Mouse (Mus musculus) neural tube, embryonic 14.5 days (tissue): ENCODE data around the gene Btbd10. TPM values are rescaled to one million over a fixed set of nuclear protein-coding genes. Genes with fewer than 3 reads are reported as not detected.

Source experiments
- ATAC-seq: fragments of 200-750 bp; cut with Nextera tagmentation; 2 replicates; pipeline ENCODE4 v1.8.0; 2017; ENCODE audit warnings: low read depth, mild to moderate bottlenecking, moderate TSS enrichment, moderate library complexity
- H3K27ac ChIP-seq: fragments of 300-500 bp; sonication (generic); 2 replicates; pipeline ENCODE4 v1.5.1; 2014; ENCODE audit warnings: low read depth, mild to moderate bottlenecking, control low read depth, low read length, moderate library complexity, mixed read lengths
- H3K27me3 ChIP-seq: fragments of 300-500 bp; sonication (generic); 2 replicates; pipeline ENCODE4 v1.6.1; 2014; ENCODE audit warnings: low read length; ENCODE audit not compliant: control insufficient read depth, insufficient read depth
- H3K36me3 ChIP-seq: fragments of 300-500 bp; sonication (generic); 2 replicates; pipeline ENCODE4 v1.6.1; 2014; ENCODE audit warnings: low read length, mixed read lengths; ENCODE audit not compliant: control insufficient read depth, insufficient read depth
- H3K4me1 ChIP-seq: fragments of 300-500 bp; sonication (generic); 2 replicates; pipeline ENCODE4 v1.6.1; 2014; ENCODE audit warnings: low read length; ENCODE audit not compliant: control insufficient read depth, insufficient read depth
- H3K4me2 ChIP-seq: fragments of 300-500 bp; sonication (generic); 2 replicates; pipeline ENCODE4 v1.6.1; 2014; ENCODE audit warnings: mild to moderate bottlenecking, low read depth, low read length, control low read depth
- H3K4me3 ChIP-seq: fragments of 300-500 bp; sonication (generic); 2 replicates; pipeline ENCODE4 v1.5.1; 2014; ENCODE audit warnings: low read depth, low read length, control low read depth, mixed read lengths
- H3K9ac ChIP-seq: fragments of 300-500 bp; sonication (generic); replicated peaks from 2 replicates; pipeline ENCODE4 v1.6.1; 2014; ENCODE audit warnings: low read depth, mild to moderate bottlenecking, control low read depth, low read length, mixed read lengths
- H3K9me3 ChIP-seq: fragments of 300-500 bp; sonication (generic); 2 replicates; pipeline ENCODE4 v1.6.1; 2016; ENCODE audit warnings: low read length; ENCODE audit not compliant: control insufficient read depth
- WGBS: fragments of 180-500 bp; shearing (Covaris S2); extraction: QIAGEN DNeasy Blood & Tissue Kit; methylation state at CpG from one replicate; pipeline ENCODE4 v1.1.7; 2014; 5-methylcytosine and 5-hydroxymethylcytosine counted together
- polyA plus RNA-seq: library from polyadenylated mRNA; unstranded; fragments of >200 nt; fragmentation: Nextera tagmentation; extraction: Ambion mirVana; gene quantifications from 2 replicates; pipeline ENCODE4 v1.2.1, GENCODE M21; 2014

Gene Btbd10
- polyA plus RNA-seq, result 81.0 and 88.3 TPM in 2 replicates

DNA sequence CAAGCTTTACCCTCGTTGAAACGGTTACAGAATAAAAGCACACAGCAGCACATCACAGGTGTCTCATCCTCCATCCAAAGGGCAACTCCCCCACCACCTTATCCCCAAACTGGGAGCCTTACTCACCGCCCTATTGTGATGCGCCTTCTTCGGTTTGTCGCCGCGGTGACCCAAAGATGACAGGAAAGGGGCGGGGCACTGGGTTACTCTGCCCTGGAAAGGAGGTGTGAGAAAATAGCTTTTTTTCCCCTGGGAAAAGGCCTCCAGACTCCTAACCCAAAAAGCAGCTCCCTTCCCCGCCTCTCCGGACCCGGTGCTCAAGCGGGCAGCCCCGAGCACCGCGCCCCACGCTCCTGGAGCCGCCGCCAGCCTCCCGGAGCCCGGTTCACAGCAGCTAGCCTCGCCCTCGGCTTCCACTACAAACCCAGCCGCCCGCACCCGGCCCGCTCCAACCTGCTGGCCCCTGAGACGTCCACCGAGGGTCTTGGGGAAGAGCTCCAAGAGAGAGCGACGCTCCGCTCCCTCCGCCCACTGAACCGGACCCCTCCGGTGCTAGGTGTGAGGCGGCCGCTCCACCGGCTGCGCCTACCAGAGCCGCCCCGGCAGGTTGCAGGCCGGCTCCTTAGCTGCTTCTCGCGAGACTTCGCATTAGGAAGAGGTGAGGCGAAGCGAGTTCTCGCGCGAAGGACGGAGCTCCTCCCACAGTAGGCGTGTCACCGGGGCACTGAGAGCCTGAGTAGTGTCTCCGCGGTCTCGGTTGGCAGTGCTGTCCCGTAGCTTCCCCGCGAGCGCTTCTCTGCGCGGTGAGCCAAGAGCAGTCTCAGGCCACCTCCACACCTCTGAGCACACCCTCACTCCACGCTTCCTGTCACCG lies at the start of gene Btbd10:
TSS of gene Btbd10 (minus strand) at position 647 of the 874 bp plus-strand sequence.
- peak; percentile 99 for ATAC-seq
- Histone ChIP-seq H3K9ac (peak within 1 kb of the TSS; percentile 94), H3K27ac (peak within 1 kb of the TSS; percentile 87), H3K4me3 (peak within 1 kb of the TSS; percentile 89), H3K4me1 (peaks cover 12% of the 10 kb centered on the region), H3K4me2 (peak within 1 kb of the TSS; percentile 78), H3K9me3 (no peaks in the 10 kb centered on the region), H3K27me3 (no peaks in the 10 kb centered on the region), H3K36me3 (no peaks in the 10 kb centered on the region)
- WGBS, result under 1% methylated on average over 55 of the region's 64 CpGs

DNA sequence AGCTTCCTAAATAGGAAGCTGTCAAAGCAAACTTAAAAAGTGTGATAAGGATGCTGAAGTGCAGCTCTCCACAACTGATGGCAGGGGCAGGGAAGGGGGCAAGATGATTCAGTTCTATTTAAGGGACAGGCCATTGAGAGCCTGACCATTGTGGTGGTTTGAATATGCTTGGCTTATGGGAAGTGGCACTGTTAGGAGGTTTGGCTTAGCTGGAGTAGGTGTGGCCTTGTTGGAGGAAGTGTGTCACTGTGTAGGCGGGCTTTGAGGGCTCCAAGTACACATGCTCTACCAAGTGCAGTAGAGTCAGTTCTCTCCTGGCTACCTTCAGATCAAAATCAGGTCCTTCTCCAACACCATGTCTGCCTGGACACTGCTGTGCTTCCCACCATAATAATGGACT lies 47.3 kb upstream of the Btbd10 start:
- no peak overlapping the region for H3K4me3 ChIP-seq
- ATAC-seq, result no peak
- H3K36me3 ChIP-seq, result no peaks in the 10 kb centered on the region
- no peak overlapping the region for H3K4me2 ChIP-seq
- no peaks in the 10 kb centered on the region for H3K4me1 ChIP-seq
- H3K27me3 ChIP-seq, result no peaks in the 10 kb centered on the region
- H3K9ac ChIP-seq, result no peak overlapping the region
- 82% methylated on average over 1 of the region's 1 CpGs for WGBS
- no peak overlapping the region for H3K27ac ChIP-seq
- no peaks in the 10 kb centered on the region for H3K9me3 ChIP-seq

GRCm38 (mm10) chr7:113415256-113415655 lies 46.1 kb upstream of the Btbd10 start:
- no peak overlapping the region for H3K27ac ChIP-seq
- no peak overlapping the region for H3K4me2 ChIP-seq
- no peaks in the 10 kb centered on the region for H3K27me3 ChIP-seq
- H3K36me3 ChIP-seq, result no peaks in the 10 kb centered on the region
- no peak overlapping the region for H3K4me3 ChIP-seq
- ATAC-seq, result no peak
- H3K9ac ChIP-seq, result no peak overlapping the region
- H3K9me3 ChIP-seq, result no peaks in the 10 kb centered on the region
- 90% methylated on average over 3 of the region's 3 CpGs for WGBS
- no peaks in the 10 kb centered on the region for H3K4me1 ChIP-seq

DNA sequence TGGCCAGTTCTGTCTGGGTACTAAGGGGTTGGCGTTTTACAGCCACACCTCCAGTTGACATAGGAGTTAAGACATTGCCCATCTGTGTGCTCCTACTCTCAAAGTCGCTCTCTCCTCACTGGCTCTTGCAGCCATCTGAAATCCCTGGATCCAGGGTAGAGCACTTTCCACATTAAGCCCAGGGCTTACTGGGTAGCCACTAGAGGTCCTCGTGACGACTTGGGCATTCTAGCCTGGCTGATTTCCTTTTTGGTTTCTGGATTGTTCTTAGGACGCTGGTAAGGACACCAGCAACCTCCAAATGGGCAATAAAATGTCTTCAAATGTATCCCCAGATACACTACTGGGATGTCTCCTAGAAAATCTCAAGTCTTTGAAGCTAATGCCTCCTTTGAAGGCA lies 39.5 kb upstream of the Btbd10 start:
- no peak for ATAC-seq
- Histone ChIP-seq H3K4me3 (no peak overlapping the region), H3K4me1 (no peaks in the 10 kb centered on the region), H3K9ac (no peak overlapping the region), H3K27me3 (no peaks in the 10 kb centered on the region), H3K4me2 (no peak overlapping the region), H3K9me3 (no peaks in the 10 kb centered on the region), H3K36me3 (no peaks in the 10 kb centered on the region), H3K27ac (no peak overlapping the region)
- WGBS, result 58% methylated on average over 5 of the region's 5 CpGs

DNA sequence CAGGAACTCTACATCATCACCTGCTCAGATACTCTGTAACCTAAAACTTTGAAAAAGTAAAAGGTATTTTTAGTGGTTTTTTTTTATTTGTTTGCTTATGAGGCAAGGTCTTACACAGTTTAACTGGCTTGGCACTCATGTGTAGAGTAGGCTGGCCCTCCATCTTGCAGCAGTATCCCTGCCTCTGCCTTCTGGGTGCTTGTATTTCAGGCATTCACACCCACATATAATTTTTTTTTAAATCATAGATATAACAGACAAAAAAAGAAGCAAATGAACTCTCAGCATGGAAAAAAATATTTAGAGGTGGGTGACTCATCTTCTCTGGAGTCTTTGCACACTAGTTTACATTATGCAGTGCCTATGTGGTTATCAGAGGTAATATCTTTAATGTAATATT lies 28.9 kb upstream of the Btbd10 start:
- no peak overlapping the region for H3K4me2 ChIP-seq
- H3K9me3 ChIP-seq, result no peaks in the 10 kb centered on the region
- H3K27ac ChIP-seq, result no peak overlapping the region
- ATAC-seq, result no peak
- H3K36me3 ChIP-seq, result no peaks in the 10 kb centered on the region
- H3K4me1 ChIP-seq, result no peaks in the 10 kb centered on the region
- H3K4me3 ChIP-seq, result no peak overlapping the region
- no peaks in the 10 kb centered on the region for H3K27me3 ChIP-seq
- H3K9ac ChIP-seq, result no peak overlapping the region

DNA sequence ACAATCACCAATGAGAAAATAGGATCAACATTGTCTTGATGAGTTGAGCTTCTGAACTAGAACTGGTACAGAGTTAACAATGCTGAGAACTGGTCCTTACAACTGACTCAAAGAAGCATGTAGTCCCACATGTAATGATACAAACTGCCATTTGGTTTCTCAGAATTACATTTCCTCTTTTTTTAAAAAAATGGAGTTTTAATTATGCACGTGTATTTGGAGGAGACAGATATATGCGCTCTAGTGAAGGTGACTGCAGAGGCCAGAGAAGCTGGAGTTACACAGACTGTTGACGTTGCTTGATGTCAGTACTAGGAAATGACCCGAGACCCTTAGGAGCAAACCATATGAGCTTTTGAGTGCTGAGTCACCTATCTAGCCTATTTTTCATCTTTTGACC lies 27.5 kb upstream of the Btbd10 start:
- H3K4me2 ChIP-seq, result no peak overlapping the region
- H3K9me3 ChIP-seq, result no peaks in the 10 kb centered on the region
- H3K27me3 ChIP-seq, result no peaks in the 10 kb centered on the region
- ATAC-seq, result no peak
- no peaks in the 10 kb centered on the region for H3K4me1 ChIP-seq
- H3K27ac ChIP-seq, result no peak overlapping the region
- H3K4me3 ChIP-seq, result no peak overlapping the region
- H3K9ac ChIP-seq, result no peak overlapping the region
- H3K36me3 ChIP-seq, result no peaks in the 10 kb centered on the region
- WGBS, result 95% methylated on average over 4 of the region's 4 CpGs

GRCm38 (mm10) chr7:113391619-113392018 lies 22.4 kb upstream of the Btbd10 start:
- WGBS, result 88% methylated on average over 2 of the region's 2 CpGs
- Histone ChIP-seq H3K9me3 (no peaks in the 10 kb centered on the region), H3K4me3 (no peak overlapping the region), H3K27me3 (no peaks in the 10 kb centered on the region), H3K4me1 (no peaks in the 10 kb centered on the region), H3K4me2 (no peak overlapping the region), H3K36me3 (no peaks in the 10 kb centered on the region), H3K9ac (no peak overlapping the region), H3K27ac (no peak overlapping the region)
- ATAC-seq, result no peak

DNA sequence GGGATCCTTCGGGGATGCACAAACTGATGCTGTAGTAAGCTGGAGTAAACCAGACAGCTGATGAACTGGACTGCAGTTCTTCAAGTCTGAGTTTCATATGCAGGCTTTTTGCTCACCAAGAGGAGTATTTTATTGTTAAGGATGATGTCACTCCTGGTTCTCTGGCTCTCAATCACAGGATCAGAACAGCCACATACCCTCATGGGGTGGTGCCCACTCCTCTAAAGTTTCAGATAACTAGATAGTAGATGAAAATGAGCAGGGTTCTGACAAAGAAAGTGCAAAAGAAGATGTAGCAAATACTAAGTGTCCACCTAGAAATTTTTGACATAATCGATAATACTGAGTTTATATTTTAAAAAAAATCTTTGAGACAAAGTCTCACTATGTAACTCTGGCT lies 19.3 kb upstream of the Btbd10 start, which contains the start of gene Pth:
TSS of gene Pth (minus strand) at position 101 of the 400 bp plus-strand sequence.
- no peaks in the 10 kb centered on the region for H3K9me3 ChIP-seq
- no peak within 1 kb of the TSS for H3K9ac ChIP-seq
- H3K36me3 ChIP-seq, result no peaks in the 10 kb centered on the region
- no peak within 1 kb of the TSS for H3K27ac ChIP-seq
- H3K4me2 ChIP-seq, result no peak within 1 kb of the TSS
- H3K4me3 ChIP-seq, result no peak within 1 kb of the TSS
- H3K4me1 ChIP-seq, result no peaks in the 10 kb centered on the region
- no peak for ATAC-seq
- H3K27me3 ChIP-seq, result no peaks in the 10 kb centered on the region
- 92% methylated on average over 2 of the region's 2 CpGs for WGBS

DNA sequence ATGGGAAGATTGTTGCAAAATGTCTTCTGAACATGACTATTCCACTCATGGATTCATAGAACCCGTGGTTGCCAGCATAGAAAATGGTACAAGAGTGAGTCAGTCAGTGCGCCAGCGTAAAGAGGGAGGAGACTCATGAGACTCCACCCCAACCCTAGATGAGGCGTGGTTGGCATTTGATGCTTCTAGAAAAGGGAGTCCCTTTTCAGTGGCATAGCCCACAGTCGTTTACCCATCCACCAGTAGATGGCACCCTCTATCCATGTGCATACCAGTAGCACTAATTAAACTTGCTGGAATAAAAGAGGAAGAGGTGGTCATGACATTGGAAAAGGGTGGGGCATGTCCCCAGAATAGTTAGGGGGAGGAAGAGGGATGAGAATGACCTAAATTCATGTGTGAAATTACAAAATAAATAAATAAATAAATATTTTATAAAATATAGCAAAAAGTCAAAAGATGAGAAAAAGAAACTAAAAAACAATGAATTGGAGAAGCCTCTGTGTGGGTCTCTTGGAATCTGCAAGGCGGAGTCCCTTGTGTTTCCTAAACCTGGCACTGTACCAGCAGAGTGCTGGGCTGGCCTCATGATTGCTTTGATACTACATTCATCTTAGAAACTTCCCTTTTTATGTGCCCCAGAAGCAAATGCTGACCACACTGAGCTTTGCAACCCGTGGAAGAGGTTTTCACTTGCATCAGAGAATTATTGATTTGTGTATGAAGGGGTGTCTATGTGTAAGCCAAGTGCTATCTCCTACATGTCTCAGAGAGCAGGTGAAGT lies 8.9 kb upstream of the Btbd10 start:
- Histone ChIP-seq H3K4me1 (no peaks in the 10 kb centered on the region), H3K36me3 (no peaks in the 10 kb centered on the region), H3K4me3 (no peak overlapping the region), H3K4me2 (no peak overlapping the region), H3K9ac (no peak overlapping the region), H3K9me3 (no peaks in the 10 kb centered on the region), H3K27ac (no peak overlapping the region), H3K27me3 (no peaks in the 10 kb centered on the region)
- ATAC-seq, result peak; percentile 87; the same call in 1 of the 2 replicates
- WGBS, result 34% methylated on average over 7 of the region's 7 CpGs
